Comparison of ENCODE assay signal across 26 mouse cellular contexts in the genomic region with DNA sequence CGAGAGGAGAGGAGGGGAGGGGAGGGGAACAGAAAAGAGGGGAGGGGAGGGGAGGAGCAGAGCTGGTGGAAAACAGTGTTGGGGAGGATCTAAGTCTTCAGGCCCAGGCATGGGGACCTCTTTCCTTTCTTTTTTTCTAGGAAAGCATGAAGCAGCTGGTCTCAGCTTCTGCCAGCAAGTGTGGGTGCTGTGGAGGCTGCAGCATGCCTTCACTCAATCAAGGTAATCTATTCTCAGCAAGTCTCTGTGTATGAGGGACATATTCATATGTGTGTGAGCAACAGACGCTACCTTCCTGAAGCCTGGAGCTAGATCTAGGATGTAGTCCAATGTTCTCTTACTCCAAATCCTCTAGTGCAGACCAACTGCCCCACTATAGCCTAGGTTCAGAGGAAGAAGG. TPM values are rescaled to one million over a fixed set of nuclear protein-coding genes. Genes with fewer than 3 reads are reported as not detected.
A peak's percentile ranks its signal among the peaks of the same experiment; 100 is the strongest.
DNase-seq lines count a peak whose midpoint lies in the region; ATAC-seq and TF ChIP-seq lines count a peak whose summit lies in the region.
"Had no signal": no experiment of that assay in that cellular context is flagged by ENCODE, and none has a peak within 500 bp of the region (broad histone marks: within the 10 kb centered on the region; RNA-seq: fewer than 3 reads in every experiment).

No protein-coding gene starts in this region.

- 65% methylated on average over 2 of the region's 2 CpGs for WGBS in stomach, postnatal 0 days

- H3K27ac ChIP-seq in stomach, postnatal 0 days (replicated peaks): no peak overlapping the region
- H3K27ac ChIP-seq: embryonic facial prominence, embryonic 12.5 days; forebrain, embryonic 13.5 days; heart, embryonic 10.5 days; hindbrain, embryonic 12.5 days; midbrain, embryonic 15.5 days had no signal

- no peak overlapping the region for H3K4me3 ChIP-seq in stomach, postnatal 0 days (ENCODE audit: low read depth, low read length)
- H3K4me3 ChIP-seq: embryonic facial prominence, embryonic 12.5 days; erythroblast, embryonic 14.5 days; forebrain, embryonic 13.5 days; heart, embryonic 10.5 days; hindbrain, embryonic 12.5 days; megakaryocyte, embryonic 14.5 days; midbrain, embryonic 15.5 days; myocyte had no signal

- H3K27me3 ChIP-seq in stomach, postnatal 0 days (ENCODE audit: control insufficient read depth, insufficient read depth, low read length): no peaks in the 10 kb centered on the region
- H3K27me3 ChIP-seq: CH12.LX; embryonic facial prominence, embryonic 12.5 days; forebrain, embryonic 13.5 days; hindbrain, embryonic 12.5 days; megakaryocyte, embryonic 14.5 days; midbrain, embryonic 15.5 days had no signal

- no peak for TF ChIP-seq EP300 in stomach, postnatal 0 days (optimal IDR thresholded peaks at IDR 0.05)

- ATAC-seq in stomach, postnatal 0 days (ENCODE audit: low FRiP score, low TSS enrichment): no peak
- ATAC-seq: forebrain, embryonic 13.5 days; inflammation-experienced regulatory T-cells, adult 6 months; midbrain, embryonic 15.5 days had no signal

- no peak for TF ChIP-seq CTCF in stomach, postnatal 0 days (IDR thresholded peaks at IDR 0.05; ENCODE audit: low read depth)

- intact Hi-C loops in heart, postnatal 14 days (cut with DNase I): no loop called here

- H3K9ac ChIP-seq in stomach, postnatal 0 days (ENCODE audit: low read length): no peak overlapping the region
- H3K9ac ChIP-seq: embryonic facial prominence, embryonic 12.5 days; forebrain, embryonic 13.5 days; hindbrain, embryonic 12.5 days; midbrain, embryonic 15.5 days had no signal

- no peaks in the 10 kb centered on the region for H3K36me3 ChIP-seq in stomach, postnatal 0 days (ENCODE audit: control insufficient read depth, insufficient read depth, low read length)
- H3K36me3 ChIP-seq: embryonic facial prominence, embryonic 12.5 days; hindbrain, embryonic 12.5 days; midbrain, embryonic 15.5 days had no signal

- no peaks in the 10 kb centered on the region for H3K4me1 ChIP-seq in stomach, postnatal 0 days (replicated peaks; ENCODE audit: control insufficient read depth, insufficient read depth)
- H3K4me1 ChIP-seq: heart, embryonic 10.5 days had no signal

- peak; percentile 40 for DNase-seq in layer of hippocampus, adult 11-12 months (ENCODE audit: low spot score)
- DNase-seq in layer of hippocampus, adult 9-10 months (ENCODE audit: low spot score): no peak
- peak; percentile 84 for DNase-seq in brain, adult 2 months (ENCODE audit: low read depth, low spot score)
- DNase-seq in layer of hippocampus, adult 9-11 months: peak; percentile 69
- DNase-seq in right cerebral cortex, postnatal 10 days (ENCODE audit: low spot score in 2 of 2): peak; percentile 55 to 76
- DNase-seq in stomach, postnatal 0 days (ENCODE audit: low spot score): no peak
- no peak for DNase-seq in heart, postnatal 14 days
- DNase-seq: adrenal gland, postnatal 14 days; cerebellum, adult 11 months; gastrocnemius, postnatal 36 days; kidney, adult 8-10 months; kidney, postnatal 14 days; liver; lung, postnatal 14 days; thymus, adult 18-20 months; thymus, postnatal 4 days had no signal

- no peak overlapping the region for H3K4me2 ChIP-seq in stomach, postnatal 0 days (replicated peaks; ENCODE audit: low read depth)
- H3K4me2 ChIP-seq: embryonic facial prominence, embryonic 12.5 days; forebrain, embryonic 13.5 days; hindbrain, embryonic 12.5 days; midbrain, embryonic 15.5 days had no signal

- no peaks in the 10 kb centered on the region for H3K9me3 ChIP-seq in stomach, postnatal 0 days (ENCODE audit: control insufficient read depth, low read length)
- H3K9me3 ChIP-seq: embryonic facial prominence, embryonic 12.5 days; heart, embryonic 10.5 days; hindbrain, embryonic 12.5 days; midbrain, embryonic 15.5 days had no signal

RNA-seq across cellular contexts. Expression of a gene that starts 42.1 kb away (rescaled TPM):
- 22.4 and 23.9 TPM in 2 replicates for polyA plus RNA-seq in stomach, postnatal 0 days (2015; fragmentation: Nextera tagmentation; extraction: Ambion mirVana)
- total RNA-seq in heart, postnatal 14 days (2021): 10 to 100 TPM in 1 of 2 experiments, 1 to 10 TPM in 1; 8.8 to 12.0 TPM

RNA-seq across cellular contexts. Expression of a gene that starts 43.4 kb away (rescaled TPM):
- polyA plus RNA-seq in stomach, postnatal 0 days (2015; fragmentation: Nextera tagmentation; extraction: Ambion mirVana): 16.6 and 16.7 TPM in 2 replicates
- total RNA-seq in heart, postnatal 14 days (2021): 10 to 100 TPM; 21.6 to 24.9 TPM

Comparison
In these comparisons a context has a peak if more than half of its experiments do, and no peak if none do; other contexts are left out.
1. DNase-seq: peak in layer of hippocampus, adult 11-12 months (single experiment), brain, adult 2 months (single experiment), layer of hippocampus, adult 9-11 months (single experiment) and right cerebral cortex, postnatal 10 days (2 of 2); none in layer of hippocampus, adult 9-10 months (single experiment), stomach, postnatal 0 days (single experiment) and heart, postnatal 14 days (0 of 2).